Mouse (Mus musculus) myocyte (in vitro differentiated cells): ENCODE results near the gene Cnot10.

ENCODE experiments used
- CEBPB ChIP-seq: IDR thresholded peaks from 2 replicates; pipeline ENCODE4 v1.6.1; 2011; ENCODE audit warnings: mild to moderate bottlenecking, moderate library complexity; ENCODE audit not compliant: poor library complexity, insufficient read depth, severe bottlenecking
- E2F4 ChIP-seq: IDR thresholded peaks from one replicate; pipeline ENCODE4 v1.6.1; 2011; ENCODE audit warnings: mild to moderate bottlenecking, control low read depth, moderate library complexity; ENCODE audit not compliant: insufficient read depth
- MAX ChIP-seq: IDR thresholded peaks from one replicate; pipeline ENCODE4 v1.6.1; 2011; ENCODE audit warnings: low read depth, mild to moderate bottlenecking, control low read depth
- MYOD1 ChIP-seq, 3 experiments: IDR thresholded peaks; one replicate each; pipeline ENCODE4 v1.6.1; 2011; ENCODE audit warnings: control low read depth in 2 of 3, low read depth in 2 of 3, mild to moderate bottlenecking in 2 of 3, moderate library complexity in 1 of 3; ENCODE audit not compliant: insufficient read length in 2 of 3, control insufficient read depth in 1 of 3
- MYOG ChIP-seq, 3 experiments: IDR thresholded peaks; one replicate each; pipeline ENCODE4 v1.6.1; 2011; ENCODE audit warnings: control low read depth in 2 of 3, low read depth in 2 of 3, mild to moderate bottlenecking in 2 of 3; ENCODE audit not compliant: insufficient read length in 2 of 3, control insufficient read depth in 1 of 3, insufficient read depth in 1 of 3
- POLR2A ChIP-seq: IDR thresholded peaks from one replicate; pipeline ENCODE4 v1.6.1; 2011; ENCODE audit warnings: low read depth, mild to moderate bottlenecking, control low read depth, moderate library complexity; ENCODE audit not compliant: insufficient read length
- POLR2AphosphoS2 ChIP-seq: IDR thresholded peaks from one replicate; pipeline ENCODE4 v1.6.1; 2011; ENCODE audit warnings: low read depth, control low read depth; ENCODE audit not compliant: insufficient read length
- REST ChIP-seq: IDR thresholded peaks from one replicate; pipeline ENCODE4 v1.6.1; 2011; ENCODE audit warnings: mild to moderate bottlenecking, control low read depth, moderate library complexity; ENCODE audit not compliant: insufficient read depth, insufficient read length
- SRF ChIP-seq: IDR thresholded peaks from one replicate; pipeline ENCODE4 v1.6.1; 2011; ENCODE audit warnings: low read depth; ENCODE audit not compliant: control insufficient read depth, insufficient read length
- TCF12 ChIP-seq: IDR thresholded peaks from one replicate; pipeline ENCODE4 v1.6.1; 2011; ENCODE audit warnings: mild to moderate bottlenecking, control low read depth; ENCODE audit not compliant: poor library complexity, insufficient read depth, severe bottlenecking
- USF1 ChIP-seq: IDR thresholded peaks from one replicate; pipeline ENCODE4 v1.6.1; 2011; ENCODE audit warnings: low read depth, mild to moderate bottlenecking, control low read depth, moderate library complexity

DNA sequence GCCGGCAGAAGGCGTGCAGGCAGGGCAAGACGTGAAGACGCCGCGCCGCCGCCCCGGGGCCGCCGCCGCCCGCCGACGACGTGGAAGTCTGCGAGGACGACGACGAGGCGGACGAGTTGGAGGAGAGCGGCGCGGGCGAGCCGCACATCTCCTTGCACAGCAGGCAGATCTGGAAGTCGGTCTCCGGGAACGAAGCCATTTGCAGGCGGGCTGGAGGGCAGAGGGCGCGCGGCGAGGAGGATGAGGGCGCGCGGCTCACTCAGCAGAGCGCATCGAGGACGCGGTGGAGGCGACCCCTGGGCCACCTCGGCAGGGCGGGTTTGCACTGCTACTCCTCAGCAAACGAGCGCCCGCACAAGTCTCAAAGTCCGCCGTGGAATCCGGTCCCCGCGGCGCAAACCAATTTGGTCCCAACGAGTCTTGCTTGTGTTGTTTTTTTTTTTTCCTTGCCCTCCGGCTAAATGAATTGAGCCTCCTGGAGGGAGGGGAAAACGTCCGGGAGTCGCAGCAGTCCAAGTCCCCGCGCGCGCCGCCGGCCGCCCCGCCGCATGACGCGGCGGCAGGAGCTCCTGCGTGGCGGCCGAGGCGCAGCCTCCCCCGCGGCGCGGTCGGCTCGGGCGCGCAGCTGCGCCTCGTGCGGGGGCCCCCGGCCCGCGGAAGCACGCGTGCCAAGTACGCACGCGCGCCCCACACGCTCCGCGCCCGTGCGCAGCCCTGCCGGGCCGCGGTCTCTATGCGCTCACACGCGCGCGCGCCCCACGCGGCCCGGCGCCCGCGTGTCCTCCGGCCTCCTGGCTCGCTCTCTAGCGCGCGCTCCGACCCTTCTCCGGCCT is 76.8 kb downstream of the Cnot10 start:
- no peak for TF ChIP-seq SRF
- TF ChIP-seq E2F4 = no peak
- no peak for TF ChIP-seq REST
- no peak for TF ChIP-seq POLR2A
- no peak for TF ChIP-seq POLR2AphosphoS2
- no peak for TF ChIP-seq MYOG (IDR thresholded peaks at IDR 0.05; ENCODE audit: control insufficient read depth in 1 of 3, insufficient read depth in 1 of 3, insufficient read length in 2 of 3, low read depth in 2 of 3)
- no peak for TF ChIP-seq TCF12
- TF ChIP-seq USF1 = no peak
- no peak for TF ChIP-seq CEBPB
- no peak for TF ChIP-seq MYOD1 (IDR thresholded peaks at IDR 0.05; ENCODE audit: control insufficient read depth in 1 of 3, insufficient read length in 2 of 3, low read depth in 2 of 3)
- TF ChIP-seq MAX = no peak
